Mouse (Mus musculus) liver (tissue): ENCODE data around the gene C3.
A peak's percentile ranks its signal among the peaks of the same experiment; 100 is the strongest.

Source experiments
- DNase-seq: peaks from one replicate; pipeline ENCODE4 v3.0.0-alpha.2; 2020; ENCODE audit warnings: mixed read lengths

The C3 gene

GRCm38 (mm10) chr17:57219167-57219883 lies 8.6 kb downstream of the C3 start:
- DNase-seq = peak; percentile 69

DNA sequence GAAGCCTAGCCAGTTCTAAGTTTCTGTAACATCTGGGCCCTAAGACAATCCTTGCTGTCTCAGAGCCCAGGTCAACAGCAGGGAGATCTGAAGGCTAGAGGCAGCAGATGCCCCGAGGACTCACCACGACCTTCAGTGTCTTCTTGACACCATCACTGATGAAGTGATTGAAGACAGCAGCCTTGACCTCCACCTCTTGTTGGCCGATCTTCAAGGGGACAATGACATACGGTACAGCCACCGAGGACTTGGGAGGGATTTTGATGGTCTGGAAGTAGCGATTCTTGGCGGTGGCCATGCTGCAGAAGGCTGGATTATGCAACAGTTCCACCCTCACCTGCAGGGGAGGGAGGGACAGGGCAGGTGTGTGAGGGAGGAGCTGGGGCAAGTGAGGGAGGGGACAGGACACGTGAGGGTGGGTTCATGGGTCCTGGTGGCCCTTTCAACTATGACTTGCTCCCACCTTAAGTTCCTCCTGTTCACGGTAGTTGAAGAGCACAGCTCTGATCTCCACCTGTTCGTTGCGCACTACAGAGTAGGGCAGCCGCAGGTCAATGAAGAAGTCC lies 9.5 kb downstream of the C3 start:
- peak; percentile 0 for DNase-seq

DNA sequence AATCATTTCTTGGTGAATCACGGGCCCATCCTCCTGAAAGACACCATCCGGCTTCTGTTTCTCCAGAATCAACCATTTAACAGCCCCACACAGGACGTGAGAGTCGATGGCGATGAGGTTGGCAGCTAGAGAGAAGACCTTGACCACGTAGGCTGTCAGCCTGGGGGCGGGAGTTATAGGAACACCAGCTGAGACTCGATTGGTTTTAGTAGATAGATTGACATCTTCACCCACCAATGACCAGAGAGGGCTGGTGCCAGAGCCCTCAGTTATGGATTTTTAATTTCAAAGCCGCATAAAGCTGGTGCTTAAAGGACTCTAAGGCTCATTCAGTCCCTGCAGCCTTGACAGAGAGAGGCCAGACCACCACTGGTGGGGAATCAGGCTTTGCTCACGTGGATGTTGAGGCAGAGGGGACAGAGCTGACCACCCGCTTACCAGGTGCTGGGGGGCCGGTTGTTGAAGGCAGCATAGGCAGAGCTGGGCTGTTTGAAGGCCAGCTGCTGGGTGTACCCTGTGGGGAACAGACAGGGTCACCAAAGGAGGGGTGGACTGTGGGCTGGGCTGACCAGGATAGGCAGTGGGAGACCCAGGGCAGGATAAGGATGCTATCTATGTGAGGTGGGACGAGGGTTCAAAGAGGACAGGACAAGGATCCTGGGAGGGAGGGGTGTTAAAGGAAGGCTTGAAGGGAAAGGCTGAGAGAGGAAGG lies 13.1 kb downstream of the C3 start:
- DNase-seq = peak; percentile 24

DNA sequence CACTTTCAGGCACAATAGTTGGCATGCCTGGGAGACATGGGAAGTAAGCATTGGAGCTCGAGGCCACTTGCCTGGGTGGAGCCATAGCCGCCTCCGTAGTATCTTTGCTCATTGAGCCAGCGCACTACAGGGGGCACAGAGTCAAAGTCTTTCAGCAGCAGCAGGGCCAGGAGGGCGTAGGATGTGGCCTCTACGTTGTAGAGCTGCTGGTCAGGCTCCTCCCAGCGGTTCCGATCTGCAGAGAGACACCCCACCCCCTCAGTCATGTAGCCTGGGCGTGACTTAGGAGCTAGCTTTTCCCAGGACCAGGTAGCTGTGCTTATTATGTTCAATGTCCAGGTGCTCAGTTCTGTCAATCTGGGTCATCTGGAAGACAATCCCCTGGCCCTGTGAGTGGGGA lies 16.4 kb downstream of the C3 start:
- DNase-seq = no peak

DNA sequence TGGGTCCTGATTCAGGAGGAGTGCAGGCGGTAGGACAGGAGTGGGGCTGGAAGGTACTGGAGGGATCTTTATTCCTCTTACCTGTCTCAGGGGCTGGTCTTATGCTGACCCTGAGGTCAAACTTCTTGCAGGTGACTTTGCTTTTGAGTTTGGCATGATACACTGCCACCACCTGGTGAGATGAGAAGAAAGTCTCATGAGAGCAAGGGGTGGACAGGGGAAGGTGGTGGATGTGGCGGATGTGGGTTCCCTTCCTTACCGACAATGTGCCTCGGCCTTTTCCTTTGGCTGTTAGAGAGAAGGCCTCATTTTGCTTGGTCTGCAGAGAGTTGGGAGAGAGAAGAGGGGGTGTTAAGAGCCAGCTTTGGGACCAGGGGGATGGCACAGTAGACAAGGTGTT lies 18.6 kb downstream of the C3 start:
- DNase-seq = no peak

DNA sequence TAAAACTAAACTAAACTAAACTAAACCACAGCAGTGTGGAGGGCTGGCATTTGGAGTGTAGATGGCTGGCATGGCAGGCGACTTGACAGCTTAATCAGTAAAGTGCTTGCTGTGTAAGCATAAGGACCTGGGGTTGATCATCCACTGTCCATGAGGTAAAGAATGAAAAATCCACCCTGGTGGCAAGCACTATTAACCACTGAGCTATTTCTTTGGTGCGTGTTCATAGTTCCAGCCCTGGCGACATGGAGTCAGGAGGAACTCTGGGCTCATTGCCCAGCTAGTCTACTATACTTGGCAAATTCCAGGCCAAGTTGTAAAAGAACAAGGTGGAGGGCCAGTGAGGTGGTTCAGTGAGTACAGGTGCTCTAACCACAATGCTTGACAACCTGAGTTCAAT lies 20.0 kb downstream of the C3 start:
- no peak for DNase-seq

DNA sequence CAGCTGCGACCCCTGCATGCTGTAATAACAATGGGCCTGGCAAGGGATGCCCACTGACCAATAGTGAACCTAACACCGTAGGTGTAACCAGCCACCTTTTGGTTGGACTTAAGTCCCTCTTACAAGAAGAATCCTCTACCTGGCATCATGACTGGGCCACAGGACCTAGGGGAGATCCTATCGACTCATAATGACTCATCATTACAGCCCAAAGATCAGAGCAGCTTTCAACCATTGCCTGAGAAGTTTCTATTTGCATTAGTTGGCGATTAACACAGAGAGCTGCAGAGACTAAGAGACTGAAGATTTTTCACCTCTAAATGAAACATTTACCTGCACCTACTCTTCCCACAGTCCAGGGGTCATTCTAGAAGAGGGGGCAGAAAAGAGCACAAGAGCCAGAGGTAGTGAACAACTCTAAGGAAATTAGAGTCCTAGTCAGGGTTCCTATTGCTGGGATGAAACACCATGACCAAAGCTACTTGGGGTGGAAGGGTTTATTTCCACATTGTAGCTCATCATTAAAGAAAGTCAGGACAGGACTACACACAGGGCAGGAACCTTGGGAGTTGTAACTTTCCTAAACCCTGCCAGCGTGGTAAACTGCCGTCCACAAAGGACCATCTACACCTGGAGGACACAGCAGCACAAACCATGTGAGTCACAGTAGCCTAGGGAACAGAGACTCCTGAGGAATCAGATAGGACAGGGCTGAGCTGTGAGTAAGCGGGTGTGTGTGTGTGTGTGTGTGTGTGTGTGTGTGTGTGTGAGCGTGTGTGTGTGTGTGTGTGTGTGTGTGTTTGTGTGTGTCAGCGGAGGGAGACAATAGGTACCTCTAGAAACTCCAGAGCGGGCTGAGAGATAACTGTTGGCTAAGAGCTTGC lies 25.9 kb downstream of the C3 start:
- no peak for DNase-seq

GRCm38 (mm10) chr17:57198252-57198651 lies 29.7 kb downstream of the C3 start:
- no peak for DNase-seq

DNA sequence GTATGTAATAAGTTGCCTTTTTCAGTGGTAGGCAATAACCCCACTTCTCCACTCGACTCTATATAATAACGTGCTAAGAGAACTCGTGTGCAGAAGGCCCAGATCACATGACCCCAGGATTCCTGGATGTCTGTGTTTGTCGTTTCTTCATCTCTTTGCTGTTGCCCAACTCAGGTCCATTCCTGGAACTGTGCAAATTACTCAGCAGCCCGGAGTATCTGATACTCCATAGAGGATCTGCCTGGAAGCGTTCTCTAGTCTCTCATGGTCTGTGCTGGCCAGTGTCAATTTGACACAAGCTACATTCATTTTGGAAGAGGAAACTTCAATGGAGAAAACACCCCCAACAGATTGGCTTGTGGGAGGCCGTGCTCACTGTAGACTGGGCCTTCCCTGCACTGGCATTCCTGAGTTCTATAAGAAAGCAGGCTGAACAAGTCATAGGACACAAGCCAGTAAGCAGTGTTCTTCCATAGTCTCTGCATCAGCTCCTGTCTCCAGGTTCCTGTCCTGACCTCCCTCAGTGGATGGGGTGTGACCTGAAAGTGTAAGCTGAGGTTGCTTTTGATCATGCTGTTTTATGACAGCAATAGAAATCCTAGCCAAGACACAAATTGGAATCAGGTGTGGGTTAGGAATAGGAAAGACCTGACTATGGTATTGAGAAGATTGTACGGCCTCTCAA lies 32.5 kb downstream of the C3 start:
- no peak for DNase-seq

DNA sequence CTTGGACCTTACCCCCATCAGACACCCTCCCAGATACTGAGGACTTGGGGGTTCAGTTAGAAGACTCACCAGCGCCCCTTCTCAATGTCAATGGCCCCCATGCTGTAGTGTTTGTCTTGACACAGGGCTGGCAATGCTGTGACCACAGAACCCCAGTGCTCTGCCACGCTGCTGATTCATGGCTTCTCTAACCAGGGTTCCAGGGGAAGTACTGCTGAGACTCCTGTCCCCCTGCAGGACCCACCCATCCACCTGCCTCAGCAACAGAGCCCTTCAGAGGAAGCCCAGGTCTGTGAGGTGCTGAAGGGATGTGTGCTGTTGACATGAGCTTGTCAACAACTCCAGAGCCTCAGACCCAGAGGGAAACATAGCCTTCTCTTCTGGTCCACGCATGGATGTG lies 33.2 kb downstream of the C3 start:
- DNase-seq = no peak

DNA sequence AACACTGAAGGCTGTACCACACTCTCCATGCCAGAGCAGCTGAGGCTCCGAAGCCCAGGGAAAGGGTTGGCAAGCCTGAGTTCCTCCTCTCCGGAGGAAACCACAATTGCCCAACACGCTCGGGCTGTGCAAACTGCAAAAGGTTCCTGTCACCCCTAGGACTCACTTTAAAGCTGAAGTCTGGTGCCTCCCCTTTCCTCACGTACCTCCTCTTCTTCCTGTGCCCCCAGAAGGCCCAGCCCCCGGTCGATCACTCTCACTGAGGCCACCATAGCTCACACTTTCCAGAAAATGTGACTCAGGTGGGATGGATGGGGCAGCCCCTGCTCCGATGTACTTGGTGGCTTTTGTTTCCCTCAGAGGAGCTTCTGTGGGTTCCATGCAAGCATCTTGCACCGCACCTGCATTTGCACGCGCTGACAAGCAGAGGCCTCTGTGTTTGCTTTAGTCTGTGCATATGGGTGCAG lies 33.9 kb downstream of the C3 start, which contains the start of gene Tnfsf14:
Tnfsf14 (minus strand) TSS at position 137 of the 467 bp plus-strand sequence.
- DNase-seq = peak; percentile 36

- DNase-seq = peak; percentile 27
Observed at GRCm38 (mm10) chr17:57188510-57189192, 39.3 kb downstream of the C3 start.

- no peak for DNase-seq
Observed at GRCm38 (mm10) chr17:57185641-57186040, 42.3 kb downstream of the C3 start.

DNA sequence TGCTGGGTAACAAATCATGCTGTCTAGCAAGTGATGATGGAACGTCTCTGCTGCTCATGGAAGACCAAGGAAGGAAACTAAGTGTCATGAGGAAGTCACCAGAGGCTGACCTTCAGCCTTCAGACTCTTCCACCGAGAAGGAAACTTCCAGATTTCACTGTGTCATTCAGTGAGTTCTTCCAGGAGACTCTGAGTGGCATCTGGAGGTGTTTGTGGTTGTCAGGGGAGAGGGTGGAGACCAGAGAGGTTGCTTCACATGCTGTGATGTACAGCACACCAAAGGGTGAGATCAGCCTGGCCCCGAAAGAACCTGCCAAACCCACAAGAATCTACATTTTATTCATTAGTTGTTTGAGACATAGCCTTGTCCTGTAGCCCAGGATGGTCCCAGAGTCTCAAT lies 45.1 kb downstream of the C3 start:
- no peak for DNase-seq

GRCm38 (mm10) chr17:57180363-57180762 lies 47.6 kb downstream of the C3 start:
- DNase-seq = peak; percentile 32

DNA sequence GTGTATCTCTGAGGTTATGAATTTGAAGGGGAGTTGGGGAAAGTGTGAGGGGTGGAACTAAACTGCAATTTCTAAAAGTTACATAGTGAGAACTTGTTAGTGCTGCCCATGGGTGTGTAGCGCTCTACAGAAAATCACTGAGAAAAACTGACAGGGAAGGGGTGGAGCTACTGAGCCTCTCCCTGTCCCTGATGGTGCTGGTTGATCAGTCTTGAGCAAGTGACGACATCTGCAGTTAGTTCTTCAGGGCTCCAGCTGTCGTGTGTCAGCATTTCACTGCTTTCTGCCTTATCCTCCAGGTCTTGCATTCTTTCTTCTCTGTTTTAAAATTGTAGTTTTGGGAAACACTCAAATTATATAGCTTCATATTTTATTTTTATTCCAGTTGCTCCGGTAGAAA lies 54.6 kb downstream of the C3 start:
- no peak for DNase-seq

DNA sequence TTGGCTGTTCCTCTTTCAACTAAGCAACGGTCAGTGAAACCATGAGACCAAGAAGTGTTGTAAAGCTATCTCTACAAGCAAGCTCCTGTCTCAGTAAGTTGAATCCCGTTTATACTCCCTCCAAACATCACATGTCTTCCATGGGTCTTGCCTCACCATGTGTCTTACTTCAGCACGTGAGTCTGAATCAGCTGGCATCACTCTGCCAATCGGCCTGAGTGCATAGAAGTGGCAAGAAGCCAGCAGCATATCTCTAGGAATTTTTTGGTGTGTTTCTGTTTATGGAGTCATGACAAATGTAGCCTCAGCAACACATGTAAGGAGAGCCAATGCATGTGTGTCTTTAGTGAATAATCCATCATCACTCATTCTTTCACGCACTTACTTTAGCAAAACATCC lies 55.6 kb downstream of the C3 start:
- no peak for DNase-seq

DNA sequence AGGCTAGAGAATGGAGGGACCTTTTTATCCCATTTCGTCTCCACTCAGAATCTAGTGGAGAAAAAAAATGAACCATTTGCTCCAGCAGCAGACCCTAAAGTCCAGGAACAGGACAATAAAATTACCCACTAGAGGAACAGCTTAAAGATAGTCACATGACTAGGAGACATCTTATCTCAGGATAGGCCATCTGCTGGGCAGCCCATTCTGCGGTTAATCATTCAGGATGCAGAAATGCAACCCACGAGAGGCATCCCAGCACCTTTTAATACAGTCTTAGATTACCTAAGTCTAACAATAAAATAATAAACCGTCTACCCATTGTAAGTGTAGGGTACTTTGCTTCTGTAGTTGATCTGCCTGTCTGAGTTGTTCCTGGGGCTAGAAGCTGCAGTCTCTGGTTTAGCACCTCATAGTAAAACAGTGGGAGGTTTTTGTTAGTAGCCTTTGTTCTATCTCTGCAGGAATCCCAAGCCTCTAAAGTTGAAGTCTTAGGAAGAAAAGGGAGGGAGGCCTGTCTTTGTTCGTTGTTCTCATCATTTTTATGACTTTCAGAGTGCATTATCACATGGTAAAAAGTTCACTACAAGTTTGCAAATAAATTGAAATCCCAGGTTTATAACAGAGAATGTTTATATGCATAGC lies 57.2 kb downstream of the C3 start:
- no peak for DNase-seq

DNA sequence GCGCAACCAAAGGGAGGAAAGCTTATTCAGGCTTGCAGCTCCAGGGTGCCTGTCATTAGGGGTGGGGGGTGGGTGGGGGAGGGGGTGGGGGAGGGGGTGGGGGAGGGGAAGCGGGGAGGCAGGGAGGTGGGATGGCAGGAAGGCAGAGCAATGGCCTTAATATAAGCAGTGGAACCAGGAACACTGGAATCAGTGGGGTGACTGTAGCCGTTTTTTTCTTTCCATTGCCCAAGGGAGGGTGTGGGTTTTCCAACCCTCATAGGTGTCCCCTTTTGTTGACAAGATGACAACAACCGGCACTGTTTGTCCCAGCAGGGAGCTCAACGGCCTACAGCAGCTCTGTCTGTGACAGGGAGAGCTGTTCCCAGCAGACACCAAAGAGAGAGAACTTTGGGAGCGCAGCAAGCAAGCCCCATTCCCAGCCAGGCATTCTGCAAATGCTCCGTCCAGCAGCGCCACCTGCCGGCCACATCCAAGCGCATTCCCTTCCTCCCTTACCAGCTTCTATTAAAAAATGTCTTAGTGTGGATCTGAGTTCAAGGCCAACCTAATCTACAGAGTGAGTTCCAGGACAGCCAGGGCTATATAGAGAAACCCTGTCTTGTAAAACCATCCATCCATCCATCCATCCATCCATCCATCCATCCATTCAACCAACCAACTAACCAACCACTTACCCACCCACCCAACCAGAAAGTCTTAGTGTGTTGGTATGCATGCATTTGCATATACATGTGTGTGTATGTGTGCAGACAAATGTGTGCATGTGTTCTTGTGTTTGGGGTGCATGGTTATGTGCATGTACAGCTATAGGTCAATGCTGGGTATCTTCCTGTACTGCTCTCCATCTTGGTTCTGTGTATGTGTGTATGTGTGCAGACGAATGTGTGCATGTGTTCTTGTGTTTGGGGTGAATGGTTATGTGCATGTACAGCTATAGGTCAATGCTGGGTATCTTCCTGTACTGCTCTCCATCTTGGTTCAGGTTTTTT lies 60.8 kb downstream of the C3 start:
- DNase-seq = peak; percentile 85
